Comparison of ENCODE assay signal across 8 mouse cellular contexts in genomic region chr6:72098691-72099090, GRCm38 (mm10). TPM values are rescaled to one million over a fixed set of nuclear protein-coding genes. Genes with fewer than 3 reads are reported as not detected.
A peak's percentile ranks its signal among the peaks of the same experiment; 100 is the strongest.
DNase-seq lines count a peak whose midpoint lies in the region; ATAC-seq lines count a peak whose summit lies in the region.

No protein-coding gene starts in this region.

- peak overlapping the region; percentile 51 for H3K9ac ChIP-seq in heart, embryonic 12.5 days
- H3K9ac ChIP-seq in hindbrain, embryonic 14.5 days, result peak overlapping the region; percentile 91
- H3K9ac ChIP-seq in midbrain, embryonic 13.5 days (replicated peaks), result peak overlapping the region; percentile 92

- H3K4me1 ChIP-seq in heart, embryonic 12.5 days (replicated peaks), result peaks cover 47% of the 10 kb centered on the region
- H3K4me1 ChIP-seq in hindbrain, embryonic 14.5 days (replicated peaks; ENCODE audit: control insufficient read depth, insufficient read depth, low read length), result peaks cover 13% of the 10 kb centered on the region
- H3K4me1 ChIP-seq in midbrain, embryonic 13.5 days (replicated peaks), result peaks cover 41% of the 10 kb centered on the region

- H3K4me3 ChIP-seq in heart, embryonic 12.5 days, result peak overlapping the region; percentile 72
- peak overlapping the region; percentile 92 for H3K4me3 ChIP-seq in hindbrain, embryonic 14.5 days (replicated peaks; ENCODE audit: low read length)
- peak overlapping the region; percentile 87 for H3K4me3 ChIP-seq in midbrain, embryonic 13.5 days (replicated peaks)

- no peaks in the 10 kb centered on the region for H3K9me3 ChIP-seq in heart, embryonic 12.5 days (replicated peaks)
- H3K9me3 ChIP-seq in hindbrain, embryonic 14.5 days (ENCODE audit: control insufficient read depth, low read length), result no peaks in the 10 kb centered on the region
- no peaks in the 10 kb centered on the region for H3K9me3 ChIP-seq in midbrain, embryonic 13.5 days

- peak overlapping the region; percentile 85 for H3K27ac ChIP-seq in heart, embryonic 12.5 days (ENCODE audit: poor library complexity, severe bottlenecking)
- 0 out of 2 replicates have a peak overlapping the region, but pooled peaks have one; percentile 1 for H3K27ac ChIP-seq in hindbrain, embryonic 14.5 days
- H3K27ac ChIP-seq in midbrain, embryonic 13.5 days, result peak overlapping the region; percentile 89; the same call in 1 of the 2 replicates

- intact Hi-C loops in heart, postnatal 14 days (cut with DNase I), result loop anchor here (2.0 to 5.0 kb wide), 3 partner anchors 64 to 170 kb away; no protein-coding TSS in a partner anchor

- 24% methylated on average over 2 of the region's 2 CpGs for WGBS in heart, embryonic 12.5 days
- 22% methylated on average over 2 of the region's 2 CpGs for WGBS in hindbrain, embryonic 14.5 days
- WGBS in midbrain, embryonic 13.5 days, result 28% methylated on average over 2 of the region's 2 CpGs

- ATAC-seq in heart, embryonic 12.5 days (ENCODE audit: insufficient number of reproducible peaks, low FRiP score), result no peak
- no peak for ATAC-seq in hindbrain, embryonic 14.5 days (ENCODE audit: low FRiP score)
- no peak for ATAC-seq in midbrain, embryonic 13.5 days

- no peaks in the 10 kb centered on the region for H3K36me3 ChIP-seq in heart, embryonic 12.5 days
- no peaks in the 10 kb centered on the region for H3K36me3 ChIP-seq in hindbrain, embryonic 14.5 days (replicated peaks; ENCODE audit: control insufficient read depth, insufficient read depth)
- no peaks in the 10 kb centered on the region for H3K36me3 ChIP-seq in midbrain, embryonic 13.5 days

- no peak for DNase-seq in heart, postnatal 14 days
- peak; percentile 28 for DNase-seq in 416B (ENCODE audit: low read depth)
- peak; percentile 77 for DNase-seq in cerebellum, adult 9-10 months
- DNase-seq in hindbrain, embryonic 14.5 days (ENCODE audit: low spot score), result peak; percentile 59
- DNase-seq in layer of hippocampus, adult 18-20 months (ENCODE audit: low spot score in 2 of 2), result no peak
- DNase-seq in layer of hippocampus, postnatal 25 days (ENCODE audit: extremely low spot score in 1 of 2, low spot score in 1 of 2), result no peak

- H3K27me3 ChIP-seq in heart, embryonic 12.5 days (replicated peaks), result no peaks in the 10 kb centered on the region
- no peaks in the 10 kb centered on the region for H3K27me3 ChIP-seq in hindbrain, embryonic 14.5 days (ENCODE audit: control insufficient read depth, insufficient read depth, low read length)
- H3K27me3 ChIP-seq in midbrain, embryonic 13.5 days, result no peaks in the 10 kb centered on the region

- peak overlapping the region; percentile 89 for H3K4me2 ChIP-seq in heart, embryonic 12.5 days
- H3K4me2 ChIP-seq in hindbrain, embryonic 14.5 days (replicated peaks), result peak overlapping the region; percentile 63
- H3K4me2 ChIP-seq in midbrain, embryonic 13.5 days (replicated peaks), result peak overlapping the region; percentile 91

RNA-seq across cellular contexts. Expression of gene St3gal5, which starts 1.3 kb away (rescaled TPM):
- polyA plus RNA-seq in heart, embryonic 12.5 days (2016; fragmentation: Nextera tagmentation; extraction: Ambion mirVana), result 68.1 and 68.8 TPM in 2 replicates
- total RNA-seq in heart, postnatal 14 days (2021), result 10 to 100 TPM; 43.3 to 46.0 TPM
- 59.6 and 64.9 TPM in 2 replicates for polyA plus RNA-seq in hindbrain, embryonic 14.5 days (2014; fragmentation: Nextera tagmentation; extraction: Ambion mirVana)
- polyA plus RNA-seq in midbrain, embryonic 13.5 days (2015; fragmentation: Nextera tagmentation; extraction: Ambion mirVana), result 40.7 and 42.4 TPM in 2 replicates
- 100 to 1,000 TPM; 105 to 108 TPM for total RNA-seq in layer of hippocampus, adult 18-20 months (2021)
- total RNA-seq in layer of hippocampus, postnatal 25 days (2021), result 10 to 100 TPM; 92.1 to 96.4 TPM

Comparison
In these comparisons a context has a peak if more than half of its experiments do, and no peak if none do; other contexts are left out.
1. H3K27ac ChIP-seq: peak in every context shown above with its lines; median percentile 89 in midbrain, embryonic 13.5 days; 85 in heart, embryonic 12.5 days; 1 in hindbrain, embryonic 14.5 days.
2. DNase-seq: peak in 416B (single experiment), cerebellum, adult 9-10 months (single experiment) and hindbrain, embryonic 14.5 days (single experiment); none in heart, postnatal 14 days (0 of 2), layer of hippocampus, adult 18-20 months (0 of 2) and layer of hippocampus, postnatal 25 days (0 of 2).
3. Peak in every context shown above with its lines, with median percentiles within 50 percentile points of each other: H3K4me2 ChIP-seq, H3K4me3 ChIP-seq and H3K9ac ChIP-seq.